Mouse (Mus musculus) mammary gland, adult 2 months (tissue): ENCODE measurements around the gene G6pc. TPM values are rescaled to one million over a fixed set of nuclear protein-coding genes. Genes with fewer than 3 reads are reported as not detected.

Source experiments
- polyA plus RNA-seq: library from polyadenylated mRNA; depleted of rRNA; stranded (reverse); fragments of >200 nt; gene quantifications from 2 replicates; pipeline ENCODE4 v1.2.3, GENCODE M21; 2012; ENCODE audit warnings: low replicate concordance; rRNA removed

Gene G6pc
- polyA plus RNA-seq, result 0.06 and 0.60 TPM in 2 replicates

GRCm38 (mm10) chr11:101367326-101367935, at the start of gene G6pc:
Gene G6pc (plus strand): TSS chr11:101367561.

GRCm38 (mm10) chr11:101324763-101325162, 42.6 kb upstream of the G6pc start, which contains the start of gene Aoc2:
Gene Aoc2 (plus strand): TSS chr11:101325063.

GRCm38 (mm10) chr11:101330371-101330924, 36.9 kb upstream of the G6pc start, which contains the start of gene Aoc3:
Gene Aoc3 (plus strand): TSS chr11:101330605.

DNA sequence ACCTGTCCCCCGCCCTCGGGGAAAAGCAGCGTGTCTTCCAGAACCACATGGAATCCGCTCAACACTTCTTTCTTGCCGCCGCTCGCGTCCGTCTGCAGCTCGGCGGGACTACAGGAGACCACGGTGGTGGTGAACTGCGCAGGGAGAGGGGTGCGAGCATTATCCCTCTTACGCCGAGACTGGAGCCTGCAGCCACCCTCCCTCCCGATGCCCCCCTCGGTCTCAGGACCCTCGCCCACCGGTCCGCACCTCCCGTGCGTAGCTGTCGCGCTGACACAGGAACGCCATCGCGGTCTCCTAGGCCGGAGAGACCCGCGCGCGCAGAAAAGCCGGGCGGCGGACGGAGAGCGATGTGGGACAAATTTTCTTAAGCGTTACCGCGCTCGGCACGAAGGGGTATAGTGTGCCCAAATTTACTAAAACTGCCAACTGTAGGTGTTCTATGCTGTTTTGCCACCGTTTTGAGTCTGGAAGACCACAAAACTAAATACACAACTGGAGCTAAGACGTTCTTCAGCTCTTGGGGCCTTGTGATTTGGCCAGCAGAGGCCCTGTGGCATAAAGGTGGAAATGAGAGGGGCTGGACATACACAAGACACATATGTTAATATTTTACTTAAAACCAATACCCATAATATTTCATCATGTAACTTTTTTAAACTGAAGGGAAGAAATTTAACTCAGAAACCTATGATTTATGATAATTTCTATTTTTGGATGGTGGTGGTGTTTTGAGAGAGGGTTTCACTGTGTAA, 49.9 kb downstream of the G6pc start, which contains the start of gene Aarsd1:
Gene Aarsd1, minus strand, starts transcription at position 515 of the 755 bp plus-strand sequence.

DNA sequence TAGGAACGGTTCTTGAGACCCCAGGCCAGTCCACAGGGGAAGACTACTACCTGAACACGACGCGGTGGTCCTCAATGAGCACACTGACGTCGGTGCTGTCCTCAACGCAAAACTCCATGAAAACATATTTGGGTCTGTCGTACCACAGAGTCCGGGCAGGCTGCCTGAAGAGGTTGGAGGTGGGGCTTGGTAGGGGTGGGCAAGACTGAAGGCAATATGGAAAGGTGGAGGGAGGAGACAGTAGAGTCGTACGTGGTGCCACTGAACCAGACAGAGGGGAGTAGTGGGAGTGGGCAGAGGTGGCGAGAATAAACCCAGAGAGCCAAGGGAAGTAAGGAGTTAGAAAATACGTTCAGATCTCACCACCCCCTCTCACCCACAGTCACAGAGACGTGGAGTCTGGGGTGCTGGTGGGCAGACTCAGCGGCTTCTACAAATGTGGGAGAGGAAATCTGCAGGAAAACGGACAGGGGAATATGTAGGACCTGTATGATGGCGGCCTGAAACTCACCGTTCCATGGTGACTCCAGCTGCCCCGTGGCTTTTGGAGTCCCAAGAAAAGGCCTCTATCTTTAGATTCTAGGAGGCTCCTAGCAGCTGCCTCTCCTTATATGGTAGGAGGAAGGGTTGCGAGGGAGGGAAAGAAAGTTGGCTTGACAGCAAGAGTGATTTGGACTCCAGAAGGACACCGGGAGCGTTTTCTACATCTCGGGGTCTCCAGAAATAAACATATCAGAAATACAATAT, 56.9 kb downstream of the G6pc start, which contains the start of gene Gm27029:
Gene Gm27029, minus strand, starts transcription at position 692 of the 747 bp plus-strand sequence.

GRCm38 (mm10) chr11:101424925-101425813, 57.8 kb downstream of the G6pc start, which contains the start of the genes Rundc1 and Ptges3l:
Gene Rundc1 (plus strand): TSS chr11:101425085.
Gene Ptges3l (minus strand): TSS chr11:101425333.

Other genes starting within 250 kb of the G6pc start
- 81.8 and 115 TPM in 2 replicates for gene Retreg3, start 247.7 kb upstream of the G6pc start, polyA plus RNA-seq
- gene Tubg1, start 247.6 kb upstream of the G6pc start, polyA plus RNA-seq, result 8.4 and 17.4 TPM in 2 replicates
- 4.1 and 4.5 TPM in 2 replicates for gene Tubg2, start 211.7 kb upstream of the G6pc start, polyA plus RNA-seq
- gene Cntnap1, start 197.0 kb upstream of the G6pc start, polyA plus RNA-seq, result 12.3 and 13.5 TPM in 2 replicates
- 51.3 and 92.6 TPM in 2 replicates for gene Plekhh3, start 196.2 kb upstream of the G6pc start, polyA plus RNA-seq
- 2.9 and 6.8 TPM in 2 replicates for gene Ccr10, start 192.1 kb upstream of the G6pc start, polyA plus RNA-seq
- gene Ezh1, start 141.1 kb upstream of the G6pc start, polyA plus RNA-seq, result 34.7 and 54.3 TPM in 2 replicates
- 138 and 195 TPM in 2 replicates for gene Ramp2, start 121.5 kb upstream of the G6pc start, polyA plus RNA-seq
- gene Vps25, start 113.9 kb upstream of the G6pc start, polyA plus RNA-seq, result 89.8 and 96.1 TPM in 2 replicates
- 1.9 and 2.4 TPM in 2 replicates for gene Wnk4, start 107.0 kb upstream of the G6pc start, polyA plus RNA-seq
- gene Cntd1, start 88.5 kb upstream of the G6pc start, polyA plus RNA-seq, result 0.05 and 0.17 TPM in 2 replicates
- 190 and 296 TPM in 2 replicates for gene Coa3, start 88.4 kb upstream of the G6pc start, polyA plus RNA-seq
- gene Becn1, start 65.3 kb upstream of the G6pc start, polyA plus RNA-seq, result 53.9 and 131 TPM in 2 replicates
- gene Psme3, start 51.3 kb upstream of the G6pc start, polyA plus RNA-seq, result 44.3 and 89.4 TPM in 2 replicates
- 6.3 and 7.4 TPM in 2 replicates for gene Aoc2, start 42.5 kb upstream of the G6pc start, polyA plus RNA-seq
- 268 and 327 TPM in 2 replicates for gene Aoc3, start 37.0 kb upstream of the G6pc start, polyA plus RNA-seq
- gene Aarsd1, start 50.1 kb downstream of the G6pc start, polyA plus RNA-seq, result 22.4 and 22.6 TPM in 2 replicates
- gene Gm27029, start 57.2 kb downstream of the G6pc start, polyA plus RNA-seq, result 0.46 TPM in 1 of 2 replicates, not detected in the other
- 24.9 and 25.1 TPM in 2 replicates for gene Rundc1, start 57.5 kb downstream of the G6pc start, polyA plus RNA-seq
- 3.4 and 15.5 TPM in 2 replicates for gene Ptges3l, start 57.8 kb downstream of the G6pc start, polyA plus RNA-seq
- 285 and 417 TPM in 2 replicates for gene Rpl27, start 74.7 kb downstream of the G6pc start, polyA plus RNA-seq
- gene Ifi35, start 80.8 kb downstream of the G6pc start, polyA plus RNA-seq, result 48.5 and 57.7 TPM in 2 replicates
- gene Rnd2, start 97.4 kb downstream of the G6pc start, polyA plus RNA-seq, result 9.3 and 10.1 TPM in 2 replicates
- gene Vat1, start 98.7 kb downstream of the G6pc start, polyA plus RNA-seq, result 137 and 204 TPM in 2 replicates
- 0.37 and 0.60 TPM in 2 replicates for gene Brca1, start 184.4 kb downstream of the G6pc start, polyA plus RNA-seq
- 98.5 and 134 TPM in 2 replicates for gene Nbr1, start 184.6 kb downstream of the G6pc start, polyA plus RNA-seq
- gene Tmem106a, start 214.7 kb downstream of the G6pc start, polyA plus RNA-seq, result 72.0 and 133 TPM in 2 replicates
- gene Gm11634, start 231.7 kb downstream of the G6pc start, polyA plus RNA-seq, result not detected in 2 replicates